Mouse (Mus musculus): ENCODE measurements around the gene Chmp3.
A peak's percentile ranks its signal among the peaks of the same experiment; 100 is the strongest.

Chmp3 gene

GRCm38 (mm10) chr6:71543686-71544499 is at the start of gene Chmp3:
TSS of gene Chmp3 (plus strand) at chr6:71543797.
- DNase-seq (ENCODE audit: low spot score in 2 of 2): peak; percentile 95 to 96

- DNase-seq (ENCODE audit: low spot score in 2 of 2): peak; percentile 25 to 43
These were observed 49.1 kb upstream of the Chmp3 start for GRCm38 (mm10) chr6:71494341-71495020.

- no peak for DNase-seq (ENCODE audit: low spot score in 2 of 2)
These were observed 43.0 kb upstream of the Chmp3 start for GRCm38 (mm10) chr6:71500575-71500974.

- DNase-seq (ENCODE audit: low spot score in 2 of 2): no peak
These were observed 40.6 kb upstream of the Chmp3 start for GRCm38 (mm10) chr6:71503001-71503400.

GRCm38 (mm10) chr6:71503670-71504069 is 39.9 kb upstream of the Chmp3 start:
- DNase-seq (ENCODE audit: low spot score in 2 of 2): no peak

- no peak for DNase-seq (ENCODE audit: low spot score in 2 of 2)
These were observed 39.5 kb upstream of the Chmp3 start for GRCm38 (mm10) chr6:71504091-71504490.

- DNase-seq (ENCODE audit: low spot score in 2 of 2): no peak
These were observed 37.9 kb upstream of the Chmp3 start for GRCm38 (mm10) chr6:71505671-71506070.

- no peak for DNase-seq (ENCODE audit: low spot score in 2 of 2)
These were observed 24.1 kb upstream of the Chmp3 start for GRCm38 (mm10) chr6:71519476-71519875.

- no peak for DNase-seq (ENCODE audit: low spot score in 2 of 2)
These were observed 18.0 kb upstream of the Chmp3 start for GRCm38 (mm10) chr6:71525556-71525955.

GRCm38 (mm10) chr6:71527056-71527455 is 16.5 kb upstream of the Chmp3 start:
- DNase-seq (ENCODE audit: low spot score in 2 of 2): no peak

GRCm38 (mm10) chr6:71527826-71528225 is 15.8 kb upstream of the Chmp3 start:
- no peak for DNase-seq (ENCODE audit: low spot score in 2 of 2)

GRCm38 (mm10) chr6:71530176-71530575 is 13.4 kb upstream of the Chmp3 start:
- DNase-seq (ENCODE audit: low spot score in 2 of 2): no peak

GRCm38 (mm10) chr6:71537286-71537685 is 6.3 kb upstream of the Chmp3 start:
- no peak for DNase-seq (ENCODE audit: low spot score in 2 of 2)

GRCm38 (mm10) chr6:71555507-71555951 is 11.9 kb downstream of the Chmp3 start:
- no peak for DNase-seq (ENCODE audit: low spot score in 2 of 2)

GRCm38 (mm10) chr6:71556826-71557225 is 13.2 kb downstream of the Chmp3 start:
- no peak for DNase-seq (ENCODE audit: low spot score in 2 of 2)

- DNase-seq (ENCODE audit: low spot score in 2 of 2): no peak
These were observed 25.0 kb downstream of the Chmp3 start for GRCm38 (mm10) chr6:71568616-71569015.

GRCm38 (mm10) chr6:71569025-71569424 is 25.4 kb downstream of the Chmp3 start:
- DNase-seq (ENCODE audit: low spot score in 2 of 2): no peak

GRCm38 (mm10) chr6:71575359-71575758 is 31.8 kb downstream of the Chmp3 start:
- DNase-seq (ENCODE audit: low spot score in 2 of 2): no peak

GRCm38 (mm10) chr6:71579478-71579877 is 35.9 kb downstream of the Chmp3 start:
- DNase-seq (ENCODE audit: low spot score in 2 of 2): no peak

GRCm38 (mm10) chr6:71583198-71583597 is 39.6 kb downstream of the Chmp3 start:
- no peak for DNase-seq (ENCODE audit: low spot score in 2 of 2)

- DNase-seq (ENCODE audit: low spot score in 2 of 2): no peak
These were observed 45.8 kb downstream of the Chmp3 start for GRCm38 (mm10) chr6:71589401-71589800.

GRCm38 (mm10) chr6:71590154-71590553 is 46.6 kb downstream of the Chmp3 start:
- no peak for DNase-seq (ENCODE audit: low spot score in 2 of 2)

- DNase-seq (ENCODE audit: low spot score in 2 of 2): no peak
These were observed 64.2 kb downstream of the Chmp3 start for GRCm38 (mm10) chr6:71607756-71608155.

Data from spleen, postnatal 14 days (tissue).